ENCODE assay signal across 25 mouse cellular contexts in genomic region chr10:110971483-110971882, GRCm38 (mm10). TPM values are rescaled to one million over a fixed set of nuclear protein-coding genes. Genes with fewer than 3 reads are reported as not detected.
DNase-seq lines count a peak whose midpoint lies in the region; ATAC-seq and TF ChIP-seq lines count a peak whose summit lies in the region.
"Had no signal": no experiment of that assay in that cellular context is flagged by ENCODE, and none has a peak within 500 bp of the region (broad histone marks: within the 10 kb centered on the region; RNA-seq: fewer than 3 reads in every experiment).

No protein-coding gene starts in this region.

- no peaks in the 10 kb centered on the region for H3K9me3 ChIP-seq in intestine, embryonic 15.5 days
- no peaks in the 10 kb centered on the region for H3K9me3 ChIP-seq in intestine, embryonic 16.5 days (ENCODE audit: control insufficient read depth, low read length)
- no peaks in the 10 kb centered on the region for H3K9me3 ChIP-seq in kidney, postnatal 0 days (replicated peaks; ENCODE audit: low read length)
- no peaks in the 10 kb centered on the region for H3K9me3 ChIP-seq in forebrain, embryonic 10.5 days
- H3K9me3 ChIP-seq: embryonic facial prominence, embryonic 12.5 days; embryonic facial prominence, embryonic 15.5 days; forebrain, embryonic 12.5 days; forebrain, embryonic 15.5 days; G1E; hindbrain, embryonic 12.5 days; hindbrain, embryonic 15.5 days had no signal

- DNase-seq in kidney, postnatal 0 days (ENCODE audit: low spot score): peak; percentile 39
- no peak for DNase-seq in kidney, postnatal 4 days
- DNase-seq in testis, postnatal 10 days (ENCODE audit: low spot score): no peak
- no peak for DNase-seq in forebrain, embryonic 10.5 days (ENCODE audit: extremely low spot score, low spot score)
- DNase-seq: adrenal gland, postnatal 10 days; adrenal gland, postnatal 36 days; B cell, adult 2 months; cerebellum, adult 2 months; cerebellum, adult 9-11 months; cerebellum, postnatal 25 days; gastrocnemius, postnatal 25 days; heart, adult 2 months had no signal

- no peak overlapping the region for H3K4me2 ChIP-seq in intestine, embryonic 15.5 days (replicated peaks)
- no peak overlapping the region for H3K4me2 ChIP-seq in intestine, embryonic 16.5 days (ENCODE audit: low read depth, low read length)
- no peak overlapping the region for H3K4me2 ChIP-seq in kidney, postnatal 0 days (ENCODE audit: low read length)
- H3K4me2 ChIP-seq: embryonic facial prominence, embryonic 12.5 days; embryonic facial prominence, embryonic 15.5 days; forebrain, embryonic 12.5 days; forebrain, embryonic 15.5 days; heart, embryonic 11.5 days; hindbrain, embryonic 12.5 days; hindbrain, embryonic 15.5 days had no signal

- TF ChIP-seq CTCF in kidney, postnatal 0 days (IDR thresholded peaks at IDR 0.05; ENCODE audit: low read depth): no peak
- TF ChIP-seq CTCF in testis, adult 2 months (IDR thresholded peaks at IDR 0.05; ENCODE audit: control insufficient read depth, insufficient read depth, insufficient replicate concordance, low read depth, low read length): peak; percentile 15; the same call in 1 of the 2 replicates

- H3K27me3 ChIP-seq in intestine, embryonic 15.5 days (replicated peaks): no peaks in the 10 kb centered on the region
- no peaks in the 10 kb centered on the region for H3K27me3 ChIP-seq in intestine, embryonic 16.5 days (replicated peaks; ENCODE audit: control insufficient read depth, insufficient read depth, low read length)
- H3K27me3 ChIP-seq in kidney, postnatal 0 days (ENCODE audit: insufficient read depth, low read length): no peaks in the 10 kb centered on the region
- no peaks in the 10 kb centered on the region for H3K27me3 ChIP-seq in testis, adult 2 months (ENCODE audit: control insufficient read depth, insufficient read depth, low read length)
- H3K27me3 ChIP-seq in forebrain, embryonic 10.5 days (ENCODE audit: poor library complexity, severe bottlenecking): no peaks in the 10 kb centered on the region
- H3K27me3 ChIP-seq: CH12.LX; embryonic facial prominence, embryonic 12.5 days; embryonic facial prominence, embryonic 15.5 days; forebrain, embryonic 12.5 days; forebrain, embryonic 15.5 days; hindbrain, embryonic 12.5 days; hindbrain, embryonic 15.5 days; Patski had no signal

- H3K9ac ChIP-seq in intestine, embryonic 15.5 days: no peak overlapping the region
- no peak overlapping the region for H3K9ac ChIP-seq in intestine, embryonic 16.5 days (ENCODE audit: low read depth, low read length)
- H3K9ac ChIP-seq in kidney, postnatal 0 days (ENCODE audit: low read depth, low read length): no peak overlapping the region
- H3K9ac ChIP-seq: embryonic facial prominence, embryonic 12.5 days; embryonic facial prominence, embryonic 15.5 days; forebrain, embryonic 12.5 days; forebrain, embryonic 15.5 days; hindbrain, embryonic 12.5 days; hindbrain, embryonic 15.5 days had no signal

- no peaks in the 10 kb centered on the region; the same call in 1 of the 2 replicates for H3K36me3 ChIP-seq in intestine, embryonic 15.5 days
- H3K36me3 ChIP-seq in intestine, embryonic 16.5 days (ENCODE audit: control insufficient read depth, insufficient read depth, low read length): peaks cover 3% of the 10 kb centered on the region; the same call in 1 of the 2 replicates
- peaks cover 9% of the 10 kb centered on the region for H3K36me3 ChIP-seq in kidney, postnatal 0 days (ENCODE audit: insufficient read depth, low read length)
- H3K36me3 ChIP-seq in testis, adult 2 months (ENCODE audit: control insufficient read depth, insufficient read depth, low read length): peaks cover 1% of the 10 kb centered on the region; the same call in 1 of the 2 replicates
- peaks cover 66% of the 10 kb centered on the region for H3K36me3 ChIP-seq in forebrain, embryonic 10.5 days (replicated peaks)

- peak; percentile 19; the same call in 1 of the 2 replicates for ATAC-seq in intestine, embryonic 15.5 days
- no peak for ATAC-seq in intestine, embryonic 16.5 days
- ATAC-seq in kidney, postnatal 0 days (replicated peaks; ENCODE audit: low FRiP score, low read depth): 0 out of 2 replicates have a peak, but pooled peaks have one; percentile 26
- ATAC-seq: forebrain, embryonic 15.5 days; Patski had no signal

- H3K4me1 ChIP-seq in intestine, embryonic 15.5 days (replicated peaks): no peaks in the 10 kb centered on the region
- no peaks in the 10 kb centered on the region; the same call in 1 of the 2 replicates for H3K4me1 ChIP-seq in intestine, embryonic 16.5 days (ENCODE audit: control insufficient read depth, insufficient read depth, low read length)
- H3K4me1 ChIP-seq in kidney, postnatal 0 days (replicated peaks; ENCODE audit: insufficient read depth, low read length): no peaks in the 10 kb centered on the region
- no peaks in the 10 kb centered on the region for H3K4me1 ChIP-seq in testis, adult 2 months (ENCODE audit: control insufficient read depth, insufficient read depth, low read length)
- peaks cover 4% of the 10 kb centered on the region; the same call in 1 of the 2 replicates for H3K4me1 ChIP-seq in forebrain, embryonic 10.5 days
- H3K4me1 ChIP-seq: embryonic facial prominence, embryonic 15.5 days; forebrain, embryonic 12.5 days; hindbrain, embryonic 12.5 days; hindbrain, embryonic 15.5 days had no signal

- 69% methylated on average over 6 of the region's 6 CpGs for WGBS in intestine, embryonic 15.5 days
- 71% methylated on average over 6 of the region's 6 CpGs for WGBS in intestine, embryonic 16.5 days
- WGBS in kidney, postnatal 0 days: 34% methylated on average over 6 of the region's 6 CpGs
- 83% methylated on average over 6 of the region's 6 CpGs for WGBS in forebrain, embryonic 10.5 days

- no peak for TF ChIP-seq POLR2A in testis, adult 2 months (IDR thresholded peaks at IDR 0.05; ENCODE audit: control insufficient read depth, low read depth, low read length)

- H3K4me3 ChIP-seq in intestine, embryonic 15.5 days (replicated peaks): no peak overlapping the region
- no peak overlapping the region for H3K4me3 ChIP-seq in intestine, embryonic 16.5 days (ENCODE audit: low read length)
- H3K4me3 ChIP-seq in kidney, postnatal 0 days (replicated peaks; ENCODE audit: low read depth, low read length): no peak overlapping the region
- no peak overlapping the region for H3K4me3 ChIP-seq in testis, adult 2 months (ENCODE audit: control insufficient read depth, low read depth, low read length)
- no peak overlapping the region for H3K4me3 ChIP-seq in forebrain, embryonic 10.5 days
- H3K4me3 ChIP-seq: embryonic facial prominence, embryonic 12.5 days; embryonic facial prominence, embryonic 15.5 days; forebrain, embryonic 12.5 days; forebrain, embryonic 15.5 days; heart, adult 2 months; hindbrain, embryonic 12.5 days; hindbrain, embryonic 15.5 days had no signal

- H3K27ac ChIP-seq in intestine, embryonic 15.5 days: no peak overlapping the region
- no peak overlapping the region for H3K27ac ChIP-seq in intestine, embryonic 16.5 days (ENCODE audit: low read length)
- no peak overlapping the region for H3K27ac ChIP-seq in kidney, postnatal 0 days
- H3K27ac ChIP-seq in testis, adult 2 months (ENCODE audit: control insufficient read depth, insufficient read depth, low read depth, low read length): no peak overlapping the region
- no peak overlapping the region for H3K27ac ChIP-seq in forebrain, embryonic 10.5 days
- H3K27ac ChIP-seq: embryonic facial prominence, embryonic 12.5 days; embryonic facial prominence, embryonic 15.5 days; forebrain, embryonic 12.5 days; forebrain, embryonic 15.5 days; heart, adult 2 months; hindbrain, embryonic 12.5 days; hindbrain, embryonic 15.5 days had no signal

RNA-seq across cellular contexts. Expression of gene Zdhhc17, which starts 38.5 kb away (rescaled TPM):
- polyA plus RNA-seq in intestine, embryonic 15.5 days (2015; fragmentation: Nextera tagmentation; extraction: Ambion mirVana): 16.7 and 19.3 TPM in 2 replicates
- 12.8 and 14.8 TPM in 2 replicates for polyA plus RNA-seq in intestine, embryonic 16.5 days (2015; fragmentation: Nextera tagmentation; extraction: Ambion mirVana)
- 18.1 and 19.2 TPM in 2 replicates for polyA plus RNA-seq in kidney, postnatal 0 days (2015; fragmentation: Nextera tagmentation; extraction: Ambion mirVana)
- polyA plus RNA-seq in testis, adult 2 months (2012; rRNA removed): 10.1 and 10.4 TPM in 2 replicates
- 26.7 and 27.9 TPM in 2 replicates for polyA plus RNA-seq in forebrain, embryonic 10.5 days (2016; fragmentation: Nextera tagmentation; extraction: Ambion mirVana)

RNA-seq across cellular contexts. Expression of gene Csrp2, which starts 51.9 kb away (rescaled TPM):
- 273 and 278 TPM in 2 replicates for polyA plus RNA-seq in intestine, embryonic 15.5 days (2015; fragmentation: Nextera tagmentation; extraction: Ambion mirVana)
- 236 and 254 TPM in 2 replicates for polyA plus RNA-seq in intestine, embryonic 16.5 days (2015; fragmentation: Nextera tagmentation; extraction: Ambion mirVana)
- 206 and 218 TPM in 2 replicates for polyA plus RNA-seq in kidney, postnatal 0 days (2015; fragmentation: Nextera tagmentation; extraction: Ambion mirVana)
- polyA plus RNA-seq in testis, adult 2 months (2012; rRNA removed): 37.4 and 40.3 TPM in 2 replicates
- 197 and 204 TPM in 2 replicates for polyA plus RNA-seq in forebrain, embryonic 10.5 days (2016; fragmentation: Nextera tagmentation; extraction: Ambion mirVana)
- polyA plus RNA-seq: G1E had no signal
